Mouse (Mus musculus): ENCODE results near the gene Lbh.

- no peak for TF ChIP-seq GATA1 (IDR thresholded peaks at IDR 0.05; ENCODE audit: low read length)
- TF ChIP-seq TAL1 (IDR thresholded peaks at IDR 0.05; ENCODE audit: low read length): no peak
Observed at GRCm38 (mm10) chr17:72959497-72960039, 41.5 kb downstream of the Lbh start.

Data from erythroblast, embryonic 14.5 days (primary cell).